Mouse (Mus musculus): ENCODE data around the gene A530032D15Rik. TPM values are rescaled to one million over a fixed set of nuclear protein-coding genes. Genes with fewer than 3 reads are reported as not detected.
"Not testable (repeated sequence)": the region's sequence is repeated elsewhere in the genome, so short reads cannot be mapped to it uniquely, and the experiment has no call there.

Gene A530032D15Rik
- total RNA-seq (2021): under 1 TPM in 1 of 2 experiments, not detected in 1; 0.50 TPM

DNA sequence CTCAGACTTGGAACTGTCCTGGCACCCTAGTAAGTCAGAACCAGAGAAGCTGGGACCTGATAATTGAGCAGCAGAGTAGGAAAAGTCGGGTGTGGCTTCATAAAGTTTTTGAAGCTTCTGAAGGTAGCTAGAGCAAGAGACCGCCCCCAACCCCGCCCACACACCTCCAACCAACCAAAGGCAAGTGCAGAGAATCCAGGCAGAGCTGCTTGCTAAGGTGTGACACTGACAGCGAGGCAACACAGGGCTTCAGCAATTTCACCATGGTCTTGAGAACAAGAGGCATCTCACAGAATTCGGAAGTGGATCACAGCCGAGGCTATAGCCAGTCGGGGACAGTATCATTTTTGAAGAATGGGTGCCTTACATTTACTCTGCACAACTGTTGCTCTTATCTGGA, at the start of gene A530032D15Rik:
A530032D15Rik (minus strand) TSS at position 101 of the 400 bp plus-strand sequence.
- DNase-seq; intact Hi-C loops (cut with DNase I): not testable (repeated sequence)

GRCm38 (mm10) chr1:85155151-85155550, 45.5 kb upstream of the A530032D15Rik start:
- DNase-seq; intact Hi-C loops (cut with DNase I): not testable (repeated sequence)

DNA sequence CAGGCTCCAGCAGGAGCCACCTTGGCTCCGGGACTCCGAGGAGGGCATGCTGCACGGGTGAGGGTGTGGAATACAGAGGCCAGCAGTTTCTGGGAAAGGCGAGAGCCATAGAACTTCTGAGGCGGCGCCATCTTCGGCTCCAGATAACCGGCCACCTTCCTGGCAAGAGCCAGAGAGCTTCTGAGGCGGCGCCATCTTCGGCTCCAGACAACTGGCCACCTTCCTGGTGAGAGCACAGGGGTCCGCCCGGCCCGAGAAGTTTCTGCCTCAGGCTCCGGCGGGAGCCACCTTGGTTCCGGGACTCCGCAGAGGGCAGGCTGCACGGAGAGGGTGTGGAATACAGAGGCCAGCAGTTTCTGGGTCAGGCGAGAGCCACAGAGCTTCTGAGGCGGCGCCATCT, 24.0 kb upstream of the A530032D15Rik start:
- intact Hi-C loops (cut with DNase I); DNase-seq: not testable (repeated sequence)

- DNase-seq; intact Hi-C loops (cut with DNase I): not testable (repeated sequence)
These were observed 12.2 kb upstream of the A530032D15Rik start for GRCm38 (mm10) chr1:85121841-85122240.

DNA sequence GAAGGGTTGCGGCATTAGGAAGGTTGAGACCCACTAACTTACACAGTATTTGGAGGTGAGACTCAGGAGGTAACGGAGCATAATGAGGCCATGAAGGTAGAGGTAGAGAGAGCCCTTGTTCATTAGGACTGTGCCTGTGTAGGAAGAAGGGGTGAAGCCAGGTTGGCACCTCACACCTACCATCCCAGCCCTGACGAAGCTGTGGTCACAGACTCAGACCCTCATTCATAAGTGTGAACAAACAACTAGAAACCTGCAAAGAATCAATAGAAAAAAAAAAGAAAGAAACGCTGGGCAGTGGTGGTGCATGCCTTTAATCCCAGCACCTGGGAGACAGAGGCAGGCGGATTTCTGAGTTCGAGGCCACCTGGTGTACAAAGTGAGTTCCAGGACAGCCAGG, 8.7 kb upstream of the A530032D15Rik start:
- DNase-seq; intact Hi-C loops (cut with DNase I): not testable (repeated sequence)

- intact Hi-C loops (cut with DNase I); DNase-seq: not testable (repeated sequence)
These were observed 7.9 kb upstream of the A530032D15Rik start for GRCm38 (mm10) chr1:85117537-85117936.

DNA sequence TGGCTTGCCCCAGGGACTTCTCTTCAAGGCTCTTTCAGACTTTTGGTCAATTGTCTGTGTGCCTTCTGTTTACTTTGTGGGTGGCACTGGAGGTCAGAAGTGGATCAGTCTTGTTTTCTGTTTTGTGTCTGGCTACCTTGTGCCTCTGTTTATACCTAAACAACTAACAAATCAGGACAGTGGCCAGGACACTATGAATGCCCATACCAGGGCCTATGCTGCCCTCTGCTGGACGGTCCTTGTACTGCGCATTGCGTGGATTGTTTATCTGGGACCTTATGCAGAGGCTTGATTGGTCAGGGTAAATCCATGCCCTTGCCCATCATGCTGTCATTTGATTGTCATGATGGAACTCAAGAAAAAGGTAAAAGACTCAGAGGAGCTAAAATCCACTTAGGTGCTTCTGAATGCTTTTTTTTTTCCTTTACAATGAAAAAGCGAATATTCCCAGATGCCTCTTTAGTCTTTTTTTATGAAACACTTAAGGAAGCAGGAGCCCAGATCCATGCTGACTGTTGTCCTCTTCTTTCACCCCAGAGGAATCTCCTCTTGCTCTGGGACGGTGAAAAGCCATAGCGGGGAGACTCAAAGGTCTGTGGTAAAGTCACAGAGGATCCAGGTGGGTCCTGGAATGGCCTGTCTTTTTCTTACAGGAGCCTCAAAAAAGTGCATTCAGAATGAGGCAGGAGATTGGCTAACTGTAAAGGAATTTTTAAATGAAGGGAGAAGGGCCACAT, 5.2 kb upstream of the A530032D15Rik start:
- intact Hi-C loops (cut with DNase I): not testable (repeated sequence)
- DNase-seq: peak in 1 of 2 experiments; percentile 25

DNA sequence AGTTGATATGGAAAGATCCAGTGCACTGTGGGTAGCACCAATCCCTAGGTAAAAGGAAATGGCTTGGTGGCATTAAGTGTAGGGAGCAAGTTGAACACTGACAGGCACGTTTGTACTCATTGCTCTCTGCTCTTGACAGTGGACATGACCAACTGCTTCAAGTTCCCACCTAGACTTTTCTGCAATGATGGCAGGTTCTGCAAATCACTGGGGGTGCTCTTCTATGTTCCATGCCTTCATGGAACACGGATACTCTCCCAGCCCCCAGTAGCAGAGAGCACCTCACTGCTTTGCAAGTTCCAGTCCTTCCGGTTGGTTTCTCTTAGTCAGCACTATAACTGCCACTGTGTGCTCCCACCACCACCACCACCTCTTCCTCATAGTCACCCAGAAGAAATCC, 4.4 kb upstream of the A530032D15Rik start:
- intact Hi-C loops (cut with DNase I); DNase-seq: not testable (repeated sequence)

DNA sequence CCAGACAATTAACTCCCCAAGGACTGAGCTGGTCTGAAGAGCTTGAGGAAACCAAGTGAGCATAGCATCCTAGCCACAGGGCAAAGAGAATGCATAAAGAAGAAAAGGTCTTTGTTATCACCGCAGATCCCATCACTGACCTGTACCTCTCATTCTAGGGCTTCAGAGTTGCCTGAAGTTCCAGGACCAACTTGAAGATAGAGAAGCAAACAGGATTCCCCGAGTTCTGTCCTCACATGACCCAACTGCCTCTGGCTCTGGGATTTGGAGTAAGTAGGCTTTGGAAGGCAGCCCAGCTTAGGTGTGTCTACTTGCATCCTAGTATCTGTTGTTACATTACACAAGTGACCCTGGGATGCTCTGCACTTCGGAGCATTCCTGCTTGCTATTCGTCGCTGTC, 3.2 kb upstream of the A530032D15Rik start:
- intact Hi-C loops (cut with DNase I); DNase-seq: not testable (repeated sequence)

DNA sequence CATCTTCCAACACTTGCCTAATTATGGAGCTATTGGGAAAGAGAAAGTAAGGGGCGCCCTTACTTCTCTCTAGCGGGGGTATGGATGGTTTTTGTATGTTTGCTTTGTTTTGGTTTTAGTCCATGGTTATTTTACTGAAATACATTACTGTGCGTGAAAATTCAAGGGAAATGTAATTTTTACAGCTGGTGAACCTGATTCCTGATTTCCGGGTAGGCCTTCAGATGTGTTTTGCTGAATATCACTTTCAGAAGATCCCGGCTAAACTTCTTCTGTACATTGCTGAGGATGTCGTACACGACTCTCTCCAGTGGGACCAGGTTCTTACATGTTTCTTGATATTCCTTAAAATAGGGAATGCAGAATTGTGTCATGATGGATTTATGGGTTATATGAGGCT, 2.6 kb upstream of the A530032D15Rik start:
- DNase-seq; intact Hi-C loops (cut with DNase I): not testable (repeated sequence)

- intact Hi-C loops (cut with DNase I); DNase-seq: not testable (repeated sequence)
These were observed 1.9 kb upstream of the A530032D15Rik start for GRCm38 (mm10) chr1:85111572-85111971.

GRCm38 (mm10) chr1:85110876-85111275, 1.2 kb upstream of the A530032D15Rik start:
- DNase-seq; intact Hi-C loops (cut with DNase I): not testable (repeated sequence)

- DNase-seq; intact Hi-C loops (cut with DNase I): not testable (repeated sequence)
These were observed 3.6 kb downstream of the A530032D15Rik start for GRCm38 (mm10) chr1:85106013-85106412.

- intact Hi-C loops (cut with DNase I); DNase-seq: not testable (repeated sequence)
These were observed 4.3 kb downstream of the A530032D15Rik start for GRCm38 (mm10) chr1:85105336-85105735.

GRCm38 (mm10) chr1:85101754-85102153, 7.9 kb downstream of the A530032D15Rik start:
- DNase-seq; intact Hi-C loops (cut with DNase I): not testable (repeated sequence)

- DNase-seq; intact Hi-C loops (cut with DNase I): not testable (repeated sequence)
These were observed 9.8 kb downstream of the A530032D15Rik start, which contains the start of gene Gm10553 for GRCm38 (mm10) chr1:85099864-85100263. Gm10553 (plus strand) TSS chr1:85100164.

GRCm38 (mm10) chr1:85099081-85099480, 10.6 kb downstream of the A530032D15Rik start:
- DNase-seq: not testable (repeated sequence)

GRCm38 (mm10) chr1:85093011-85093572, 16.6 kb downstream of the A530032D15Rik start:
- DNase-seq; intact Hi-C loops (cut with DNase I): not testable (repeated sequence)

More at GRCm38 (mm10) chr1:85099081-85099480, 10.6 kb downstream of the A530032D15Rik start:
- intact Hi-C loops (cut with DNase I): not testable (repeated sequence)

DNA sequence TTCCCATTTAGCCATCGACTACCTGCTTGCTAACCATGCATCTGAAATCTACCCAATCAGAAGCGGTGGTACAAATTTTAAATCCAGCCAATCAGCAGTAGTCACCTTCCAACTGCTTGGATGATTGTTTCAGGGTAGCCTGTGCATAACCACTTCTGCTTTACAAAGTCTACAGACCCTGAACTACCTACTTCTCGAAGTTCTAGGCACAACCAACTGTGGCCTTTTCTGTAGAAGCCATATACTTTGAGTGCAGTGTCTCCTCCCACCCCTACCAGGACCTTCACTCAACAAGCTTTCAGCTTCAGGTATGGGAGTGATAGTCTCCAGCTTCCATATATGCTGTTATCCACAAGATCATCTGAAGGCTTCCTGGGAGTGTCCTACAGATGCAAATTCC, 17.5 kb downstream of the A530032D15Rik start:
- DNase-seq; intact Hi-C loops (cut with DNase I): not testable (repeated sequence)

DNA sequence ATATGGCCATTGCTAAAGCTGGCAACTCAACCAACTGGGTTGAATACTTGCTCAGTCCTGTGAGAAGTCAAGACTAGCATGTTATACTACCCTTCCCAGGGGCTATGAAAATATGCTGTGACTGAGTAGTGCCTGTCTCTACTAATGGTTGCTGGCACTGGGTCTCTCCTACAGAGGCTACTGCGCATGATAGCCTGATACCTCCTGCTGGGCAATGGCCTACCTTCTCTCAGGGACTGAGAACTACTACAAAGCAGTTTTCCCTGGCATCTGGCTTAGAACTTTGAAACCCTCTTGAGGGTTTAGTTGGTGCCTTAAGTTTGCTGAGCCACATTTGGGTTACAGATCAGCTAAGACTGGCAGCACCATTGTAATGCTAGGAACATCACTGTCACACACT, 23.4 kb downstream of the A530032D15Rik start:
- DNase-seq; intact Hi-C loops (cut with DNase I): not testable (repeated sequence)

DNA sequence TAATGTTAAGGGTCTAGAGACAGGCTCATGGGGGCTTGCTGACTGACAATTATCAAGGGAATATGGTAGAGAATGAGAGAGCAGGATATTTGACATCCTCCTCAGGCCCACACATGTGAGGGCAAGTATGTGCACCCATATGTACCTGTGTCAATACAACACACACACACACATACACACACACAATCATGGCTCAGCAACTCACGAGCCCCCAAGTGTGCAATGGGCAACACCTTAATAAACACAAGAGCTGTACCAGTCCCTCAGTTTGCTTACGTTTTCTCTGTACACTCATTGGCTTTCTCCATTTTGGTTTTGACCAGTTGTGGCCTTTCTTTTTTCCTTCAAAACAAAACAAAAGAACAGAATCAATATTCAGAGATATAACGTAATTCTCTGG, 24.9 kb downstream of the A530032D15Rik start:
- DNase-seq; intact Hi-C loops (cut with DNase I): not testable (repeated sequence)
